Mouse (Mus musculus) kidney, adult 2 months (tissue): ENCODE measurements around the gene Cdh18.

Experiments
- CTCF ChIP-seq: fragments of 200-500 bp; conservative IDR thresholded peaks from 2 replicates; pipeline ENCODE4 v1.5.1; 2011; ENCODE audit warnings: low read depth, mild to moderate bottlenecking, control low read depth, low read length, moderate library complexity, mixed read lengths; ENCODE audit not compliant: insufficient read depth, insufficient read length
- POLR2A ChIP-seq: fragments of 200-500 bp; IDR thresholded peaks from one replicate; pipeline ENCODE4 v1.6.1; 2011; ENCODE audit warnings: low read depth, low read length, control low read depth

- TF ChIP-seq CTCF: no peak
- TF ChIP-seq POLR2A: no peak
Measured at GRCm38 (mm10) chr15:22578617-22578990, 29.8 kb downstream of the Cdh18 start.
